Mouse (Mus musculus): Measurements from ENCODE around the gene Hist1h2br. TPM values are rescaled to one million over a fixed set of nuclear protein-coding genes. Genes with fewer than 3 reads are reported as not detected.
"Not testable (repeated sequence)": the region's sequence is repeated elsewhere in the genome, so short reads cannot be mapped to it uniquely, and the experiment has no call there.

Hist1h2br gene
- polyA plus RNA-seq, 1 experiment from 2014 or later, result 26.3 TPM

DNA sequence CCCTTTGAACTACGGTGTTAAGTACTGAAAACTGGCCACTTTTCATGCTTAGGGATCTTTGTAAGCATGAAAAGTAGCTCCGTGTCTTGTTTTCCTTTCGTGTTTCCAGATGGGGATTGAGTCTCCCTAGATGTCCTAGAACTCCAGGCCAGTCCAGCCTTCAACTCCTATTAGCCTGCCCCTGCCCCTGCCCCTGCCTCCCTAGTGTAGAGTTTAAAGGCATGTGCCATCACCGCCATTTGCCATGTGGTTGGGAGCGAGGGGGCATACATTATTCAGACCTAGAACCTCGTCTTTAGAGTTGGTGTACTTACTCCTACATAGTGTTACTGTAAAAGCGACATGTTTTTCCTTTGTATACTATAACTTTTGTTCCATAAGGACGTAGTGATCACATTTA is 22.5 kb upstream of the Hist1h2br start:
- WGBS (ENCODE audit: insufficient replicate concordance), result no CpG with 5 or more reads among the region's 8 CpGs
- H3K4me3 ChIP-seq; H3K36me3 ChIP-seq; H3K27me3 ChIP-seq (replicated peaks); H3K9me3 ChIP-seq (replicated peaks); H3K9ac ChIP-seq; ATAC-seq; H3K4me1 ChIP-seq; H3K4me2 ChIP-seq; H3K27ac ChIP-seq: not testable (repeated sequence)

GRCm38 (mm10) chr13:21811539-21811938 is 22.0 kb upstream of the Hist1h2br start, which contains the start of gene Hist1h4m:
TSS of gene Hist1h4m (plus strand) at chr13:21811746.
- Histone ChIP-seq H3K4me2 (peak within 1 kb of the TSS; percentile 51), H3K9ac (peak within 1 kb of the TSS; percentile 59)
- not testable (repeated sequence) for H3K9me3 ChIP-seq (replicated peaks)

GRCm38 (mm10) chr13:21812092-21812491 is 21.5 kb upstream of the Hist1h2br start:
- under 1% methylated on average over 14 of the region's 14 CpGs for WGBS (ENCODE audit: insufficient replicate concordance)
- not testable (repeated sequence) for H3K36me3 ChIP-seq; H3K9me3 ChIP-seq (replicated peaks); H3K4me1 ChIP-seq; H3K27me3 ChIP-seq (replicated peaks)
- Histone ChIP-seq H3K4me3 (peak overlapping the region; percentile 28), H3K4me2 (peak overlapping the region; percentile 51), H3K9ac (peak overlapping the region; percentile 59), H3K27ac (peak overlapping the region; percentile 88)
- ATAC-seq, result peak; percentile 65

More at GRCm38 (mm10) chr13:21811539-21811938, 22.0 kb upstream of the Hist1h2br start, which contains the start of gene Hist1h4m:
- no CpG with 5 or more reads among the region's 24 CpGs for WGBS (ENCODE audit: insufficient replicate concordance)
- peak within 1 kb of the TSS; percentile 88 for H3K27ac ChIP-seq
- peak; percentile 17 for ATAC-seq
- H3K4me3 ChIP-seq, result peak within 1 kb of the TSS; percentile 28
- H3K27me3 ChIP-seq (replicated peaks); H3K36me3 ChIP-seq; H3K4me1 ChIP-seq: not testable (repeated sequence)

DNA sequence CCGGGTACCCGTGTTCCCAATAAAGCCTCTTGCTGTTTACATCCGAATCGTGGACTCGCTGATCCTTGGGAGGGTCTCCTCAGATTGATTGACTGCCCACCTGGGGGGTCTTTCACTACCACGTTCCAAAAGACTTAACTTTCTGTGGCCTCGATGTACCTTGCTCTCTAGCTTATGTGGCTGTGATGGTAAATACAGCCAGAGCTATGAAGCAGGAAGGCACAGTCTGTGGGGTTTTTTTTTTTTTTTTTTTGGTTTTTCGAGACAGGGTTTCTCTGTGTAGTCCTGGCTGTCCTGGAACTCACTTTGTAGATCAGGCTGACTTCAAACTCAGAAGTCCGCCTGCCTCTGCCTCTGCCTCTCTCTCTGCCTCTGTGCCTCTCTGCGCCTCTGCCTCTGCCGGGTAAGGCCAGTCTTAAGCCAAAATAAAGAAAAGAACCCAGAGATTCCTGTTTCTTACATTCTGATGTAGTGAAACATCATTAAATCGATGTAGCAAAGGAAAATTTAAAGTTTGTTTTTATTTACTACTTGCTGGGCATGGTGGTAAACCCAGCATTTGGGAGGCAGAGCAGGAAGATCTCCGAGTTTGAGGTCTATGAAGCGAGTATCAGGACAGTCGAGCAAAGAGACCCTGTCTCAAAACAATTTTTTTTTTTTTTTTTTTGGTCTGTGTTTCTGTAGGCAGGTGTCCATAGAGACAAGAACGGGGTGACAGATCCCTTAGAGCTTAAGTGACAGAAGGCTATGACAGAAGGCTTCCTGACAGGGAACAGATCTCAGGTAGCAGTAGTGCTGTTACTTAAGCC is 13.3 kb upstream of the Hist1h2br start:
- H3K9ac ChIP-seq; H3K4me3 ChIP-seq; H3K27me3 ChIP-seq (replicated peaks); H3K36me3 ChIP-seq; H3K4me2 ChIP-seq; H3K27ac ChIP-seq; H3K9me3 ChIP-seq (replicated peaks); H3K4me1 ChIP-seq: not testable (repeated sequence)
- WGBS (ENCODE audit: insufficient replicate concordance), result 73% methylated on average over 6 of the region's 16 CpGs
- peak; percentile 57; the same call in 1 of the 2 replicates for ATAC-seq

DNA sequence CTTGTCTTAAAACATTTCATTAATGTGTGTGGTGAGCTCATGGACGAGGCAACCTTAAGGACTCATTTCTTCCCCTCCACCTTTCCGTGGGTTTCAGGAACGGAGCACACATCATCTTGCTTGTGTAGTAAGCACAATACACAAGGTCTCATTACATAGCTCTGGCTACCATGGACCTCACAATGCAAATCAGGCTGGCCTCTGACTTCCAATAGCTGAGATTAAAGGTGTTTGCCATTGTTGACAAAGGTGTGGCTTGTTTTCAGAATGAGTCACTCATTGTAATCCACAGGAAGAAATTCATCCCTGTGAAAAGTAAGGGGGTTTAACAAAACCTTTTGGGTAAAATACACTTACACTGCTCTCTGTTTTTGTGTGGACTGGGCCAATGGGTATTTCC is 5.0 kb upstream of the Hist1h2br start:
- Histone ChIP-seq H3K4me1 (peaks cover 18% of the 10 kb centered on the region), H3K4me2 (no peak overlapping the region), H3K9me3 (replicated peaks) (no peaks in the 10 kb centered on the region), H3K9ac (0 out of 2 replicates have a peak overlapping the region, but pooled peaks have one; percentile 6), H3K4me3 (no peak overlapping the region), H3K27ac (peak overlapping the region; percentile 82; the same call in 1 of the 2 replicates), H3K27me3 (replicated peaks) (no peaks in the 10 kb centered on the region), H3K36me3 (peaks cover 5% of the 10 kb centered on the region)
- 79% methylated on average over 3 of the region's 3 CpGs for WGBS (ENCODE audit: insufficient replicate concordance)
- ATAC-seq, result no peak

- ATAC-seq, result no peak
- peaks cover 5% of the 10 kb centered on the region for H3K36me3 ChIP-seq
- H3K9ac ChIP-seq, result peak overlapping the region; percentile 63
- peaks cover 18% of the 10 kb centered on the region for H3K4me1 ChIP-seq
- 74% methylated on average over 10 of the region's 10 CpGs for WGBS (ENCODE audit: insufficient replicate concordance)
- H3K4me2 ChIP-seq, result peak overlapping the region; percentile 60
- no peaks in the 10 kb centered on the region for H3K9me3 ChIP-seq (replicated peaks)
- peak overlapping the region; percentile 82 for H3K27ac ChIP-seq
- H3K4me3 ChIP-seq, result peak overlapping the region; percentile 38
- H3K27me3 ChIP-seq (replicated peaks), result no peaks in the 10 kb centered on the region
Measured at GRCm38 (mm10) chr13:21830344-21830743, 3.2 kb upstream of the Hist1h2br start.

GRCm38 (mm10) chr13:21831418-21832394 is 1.8 kb upstream of the Hist1h2br start, which contains the start of gene Hist1h4n:
TSS of gene Hist1h4n (minus strand) at chr13:21832196.
- Histone ChIP-seq H3K27ac (peak within 1 kb of the TSS; percentile 84), H3K4me3 (peak within 1 kb of the TSS; percentile 22; the same call in 1 of the 2 replicates), H3K4me1 (peaks cover 18% of the 10 kb centered on the region), H3K4me2 (peak within 1 kb of the TSS; percentile 49), H3K9ac (peak within 1 kb of the TSS; percentile 56; the same call in 1 of the 2 replicates)
- not testable (repeated sequence) for H3K36me3 ChIP-seq; H3K9me3 ChIP-seq (replicated peaks); H3K27me3 ChIP-seq (replicated peaks)
- peak; percentile 70 for ATAC-seq
- 2% methylated on average over 29 of the region's 58 CpGs for WGBS (ENCODE audit: insufficient replicate concordance)

- not testable (repeated sequence) for H3K9ac ChIP-seq; H3K9me3 ChIP-seq (replicated peaks); H3K27ac ChIP-seq; H3K4me3 ChIP-seq; H3K4me1 ChIP-seq; H3K4me2 ChIP-seq; H3K27me3 ChIP-seq (replicated peaks); H3K36me3 ChIP-seq
- peak; percentile 77; the same call in 1 of the 2 replicates for ATAC-seq
- no CpG with 5 or more reads among the region's 4 CpGs for WGBS (ENCODE audit: insufficient replicate concordance)
Measured at GRCm38 (mm10) chr13:21840508-21840907, 7.0 kb downstream of the Hist1h2br start.

DNA sequence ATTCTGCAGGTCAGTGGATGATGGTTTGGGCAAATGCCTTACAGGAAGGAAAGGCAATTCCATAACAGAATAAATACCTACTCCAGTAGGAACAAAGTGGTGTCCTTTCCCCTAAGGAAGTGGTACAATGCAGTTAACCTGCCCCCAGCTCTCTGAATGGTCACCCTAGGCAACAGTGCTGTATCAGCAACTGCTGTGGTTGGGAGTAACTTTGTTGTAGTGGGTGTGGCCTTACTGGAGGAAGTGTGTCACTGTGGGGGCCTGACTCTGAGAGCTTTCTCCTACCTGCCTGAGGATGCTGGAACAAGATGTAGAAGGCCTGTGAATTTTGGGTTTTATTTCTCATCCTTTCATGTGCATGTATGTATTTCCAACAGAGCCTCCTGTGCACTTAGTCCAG is 12.8 kb downstream of the Hist1h2br start:
- ATAC-seq, result peak; percentile 74
- H3K27me3 ChIP-seq (replicated peaks); H3K4me3 ChIP-seq; H3K9ac ChIP-seq; H3K4me1 ChIP-seq; H3K36me3 ChIP-seq; H3K9me3 ChIP-seq (replicated peaks); H3K4me2 ChIP-seq; H3K27ac ChIP-seq: not testable (repeated sequence)

GRCm38 (mm10) chr13:21847883-21848282 is 14.3 kb downstream of the Hist1h2br start:
- H3K4me2 ChIP-seq, result peak overlapping the region; percentile 41
- H3K36me3 ChIP-seq, result no peaks in the 10 kb centered on the region
- no peaks in the 10 kb centered on the region for H3K27me3 ChIP-seq (replicated peaks)
- H3K9me3 ChIP-seq (replicated peaks), result no peaks in the 10 kb centered on the region
- peaks cover 5% of the 10 kb centered on the region; the same call in 1 of the 2 replicates for H3K4me1 ChIP-seq
- peak; percentile 69; the same call in 1 of the 2 replicates for ATAC-seq
- WGBS (ENCODE audit: insufficient replicate concordance), result 14% methylated on average over 8 of the region's 8 CpGs
- H3K9ac ChIP-seq, result no peak overlapping the region
- no peak overlapping the region for H3K27ac ChIP-seq
- peak overlapping the region; percentile 25 for H3K4me3 ChIP-seq

GRCm38 (mm10) chr13:21850696-21851095 is 17.2 kb downstream of the Hist1h2br start:
- H3K4me2 ChIP-seq; H3K27ac ChIP-seq; H3K9ac ChIP-seq; H3K36me3 ChIP-seq; ATAC-seq; H3K4me1 ChIP-seq; H3K9me3 ChIP-seq (replicated peaks); H3K4me3 ChIP-seq; H3K27me3 ChIP-seq (replicated peaks): not testable (repeated sequence)
- 55% methylated on average over 1 of the region's 1 CpGs for WGBS (ENCODE audit: insufficient replicate concordance)
